Mouse (Mus musculus) lung, adult 2 months (tissue): ENCODE data around the gene Nos2.

Source experiments
- CTCF ChIP-seq: fragments of 200-500 bp; IDR thresholded peaks from 2 replicates; pipeline ENCODE4 v1.5.1; 2011; ENCODE audit warnings: mild to moderate bottlenecking, low read length, control low read depth; ENCODE audit not compliant: insufficient read depth
- POLR2A ChIP-seq: fragments of 200-500 bp; IDR thresholded peaks from 2 replicates; pipeline ENCODE4 v1.6.1; 2011; ENCODE audit warnings: low read depth, mild to moderate bottlenecking, control low read depth, low read length, borderline replicate concordance; ENCODE audit errors: extremely low read depth

DNA sequence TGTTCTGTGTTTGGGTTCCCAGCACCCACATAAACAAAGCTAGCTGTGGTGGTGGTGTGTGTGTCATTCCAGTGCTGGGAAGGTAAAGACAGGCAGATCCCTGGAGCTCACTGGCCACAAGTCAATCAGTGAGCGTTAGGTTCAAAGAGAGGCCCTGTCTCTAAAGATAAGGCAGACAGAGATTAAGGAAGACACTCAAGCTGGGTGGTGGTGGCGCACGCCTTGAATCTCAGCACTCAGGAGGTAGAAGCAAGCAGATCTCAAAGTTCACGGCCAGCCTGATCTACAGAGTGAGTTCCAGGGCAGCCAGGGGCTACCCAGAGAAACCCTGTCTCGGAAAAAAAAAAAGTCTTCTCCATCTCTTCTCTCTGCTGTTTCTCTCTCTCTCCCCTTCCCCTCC is 40.6 kb downstream of the Nos2 start:
- TF ChIP-seq CTCF (no peak), POLR2A (no peak)
